Mouse (Mus musculus): ENCODE results near the gene Npl.
"Not testable (repeated sequence)": the region's sequence is repeated elsewhere in the genome, so short reads cannot be mapped to it uniquely, and the experiment has no call there.

Gene Npl

GRCm38 (mm10) chr1:153542726-153543320, 7.0 kb downstream of the Npl start:
- DNase-seq (ENCODE audit: low spot score): peak; percentile 28

GRCm38 (mm10) chr1:153540753-153541152, 9.1 kb downstream of the Npl start:
- DNase-seq (ENCODE audit: low spot score): no peak

- no peak for DNase-seq (ENCODE audit: low spot score)
Measured at GRCm38 (mm10) chr1:153539739-153540333, 10.0 kb downstream of the Npl start.

DNA sequence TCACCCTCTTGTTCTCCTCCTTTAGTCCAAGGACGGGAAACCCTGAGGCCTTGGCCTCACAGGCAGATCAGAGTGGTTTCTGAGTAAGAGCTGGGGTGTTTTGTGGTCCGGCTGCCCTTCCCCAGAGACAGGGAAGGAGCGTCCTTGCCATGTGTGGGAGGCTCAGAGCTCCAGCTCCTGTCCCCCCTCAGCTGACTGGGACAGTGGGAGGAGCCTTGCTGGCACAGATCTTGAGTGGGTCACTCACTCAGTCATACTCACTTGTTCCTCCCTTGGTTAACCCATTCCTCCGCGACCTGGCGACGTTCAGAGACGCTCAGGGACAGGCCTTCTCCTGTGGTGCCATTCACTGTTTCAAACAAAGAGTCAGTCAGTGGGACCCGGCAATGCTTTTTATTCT, 14.2 kb downstream of the Npl start:
- peak; percentile 52 for DNase-seq (ENCODE audit: low spot score)

- DNase-seq (ENCODE audit: low spot score): not testable (repeated sequence)
Measured at GRCm38 (mm10) chr1:153532896-153533295, 16.9 kb downstream of the Npl start.

- peak; percentile 13 for DNase-seq (ENCODE audit: low spot score)
Measured at GRCm38 (mm10) chr1:153532234-153532841, 17.5 kb downstream of the Npl start.

GRCm38 (mm10) chr1:153531677-153532233, 18.1 kb downstream of the Npl start:
- DNase-seq (ENCODE audit: low spot score): no peak

DNA sequence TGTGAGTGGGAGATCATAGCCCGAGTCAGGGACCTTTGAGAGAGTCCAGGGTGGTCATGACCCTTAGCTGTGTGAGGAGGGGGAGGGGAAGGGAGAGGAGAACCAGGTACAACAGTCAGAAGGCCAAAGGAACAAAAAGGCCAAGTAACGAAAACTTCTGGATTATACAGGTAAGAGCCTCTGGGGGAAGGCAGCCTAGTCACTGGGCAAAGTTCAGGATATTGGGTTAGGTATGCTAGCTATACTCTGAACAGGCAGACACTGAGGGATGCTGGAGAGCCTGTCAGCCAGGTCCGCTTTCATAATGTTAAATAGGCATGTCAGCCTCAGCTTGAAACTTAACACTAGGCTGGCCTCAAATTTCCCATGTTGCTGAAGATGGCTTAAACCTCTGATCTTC, 27.7 kb downstream of the Npl start:
- DNase-seq (ENCODE audit: low spot score): no peak

DNA sequence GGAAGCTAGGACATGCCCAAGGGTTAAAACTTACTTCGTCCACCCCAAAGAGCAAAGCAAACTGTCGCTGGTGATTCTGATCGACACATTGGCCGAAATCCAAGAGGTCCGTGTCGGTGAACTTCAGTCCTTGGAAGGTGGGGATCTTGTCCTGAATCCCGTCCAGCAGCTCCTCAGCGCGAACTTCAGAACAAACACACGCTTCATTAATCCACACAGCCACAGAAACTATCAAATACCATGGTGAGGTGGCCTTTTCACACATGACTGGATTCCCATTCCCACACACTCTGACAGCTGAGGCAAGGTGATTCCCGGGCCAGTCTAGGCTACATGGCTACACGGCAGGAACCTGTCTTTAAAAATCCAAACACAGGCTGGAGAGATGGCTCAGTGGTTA, 34.5 kb downstream of the Npl start:
- no peak for DNase-seq (ENCODE audit: low spot score)

DNA sequence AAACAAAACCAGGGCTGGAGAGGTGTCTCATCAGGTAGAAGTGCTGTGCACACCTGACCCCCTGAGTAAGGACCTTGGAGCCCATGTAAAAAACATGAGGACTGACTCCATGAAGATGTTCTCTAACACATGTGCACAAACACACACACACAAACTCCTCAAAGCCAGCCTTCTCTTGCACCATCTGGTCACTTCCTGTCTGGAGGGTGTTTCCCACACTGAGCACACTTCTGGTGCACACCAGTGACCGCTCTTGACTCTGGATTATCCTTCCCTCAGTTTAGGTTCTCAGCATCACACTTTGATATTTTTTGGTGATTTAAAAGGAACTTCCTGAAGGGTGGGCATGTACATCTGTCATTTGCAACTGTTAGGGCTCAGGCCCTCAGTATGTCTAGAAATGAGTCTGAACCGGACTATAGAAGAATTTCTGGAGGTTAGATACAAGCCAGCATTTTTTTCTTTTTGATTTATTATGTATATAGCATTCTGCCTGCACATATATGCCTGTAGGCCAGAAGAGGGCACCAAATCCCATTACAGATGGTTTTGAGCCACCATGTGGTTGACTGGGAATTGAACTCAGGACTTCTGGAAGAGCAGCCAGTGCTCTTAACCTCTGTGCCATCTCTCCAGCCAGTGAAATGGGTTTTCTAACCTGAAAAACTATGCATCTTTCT, 39.4 kb downstream of the Npl start:
- DNase-seq (ENCODE audit: low spot score): no peak

- DNase-seq (ENCODE audit: low spot score): not testable (repeated sequence)
Measured at GRCm38 (mm10) chr1:153509569-153509968, 40.3 kb downstream of the Npl start.

DNA sequence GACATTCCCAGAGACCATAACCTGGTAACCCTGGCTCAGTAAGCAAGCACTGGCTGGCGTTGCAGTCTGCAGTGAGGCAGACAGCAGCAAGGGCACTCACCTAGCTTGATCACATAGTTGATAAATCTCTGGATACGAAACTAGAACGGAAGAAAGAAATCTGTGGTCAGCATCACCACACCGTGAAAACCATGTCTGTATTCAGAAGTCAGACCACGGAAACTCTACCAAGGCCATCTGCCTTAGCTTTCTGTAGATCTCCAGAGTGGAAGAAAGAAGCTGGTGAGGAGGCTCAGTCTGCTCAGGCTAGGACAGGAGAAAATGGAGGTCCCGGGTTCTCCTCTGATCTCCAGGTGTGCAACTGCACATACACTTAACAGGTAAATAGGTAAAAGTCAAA, 40.8 kb downstream of the Npl start:
- no peak for DNase-seq (ENCODE audit: low spot score)

DNA sequence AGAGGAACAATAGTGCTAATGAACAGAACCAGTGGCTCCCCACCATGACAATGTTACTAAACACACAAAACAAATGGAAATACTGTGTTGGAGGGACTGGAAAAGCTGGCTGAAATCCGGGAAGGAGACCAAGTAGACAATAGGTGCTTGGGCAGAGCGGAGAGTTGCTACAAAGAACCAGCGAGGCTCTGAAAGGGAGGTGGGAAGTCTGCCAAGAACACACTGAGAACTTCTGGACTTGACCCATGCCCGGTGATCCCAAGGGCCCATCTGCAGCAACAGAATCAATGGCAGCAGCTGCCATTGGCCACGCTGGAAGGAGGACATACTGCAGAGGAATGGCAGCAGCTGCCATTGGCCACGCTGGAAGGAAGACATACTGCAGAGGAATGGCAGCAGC, 43.6 kb downstream of the Npl start:
- peak; percentile 40 for DNase-seq (ENCODE audit: low spot score)

DNA sequence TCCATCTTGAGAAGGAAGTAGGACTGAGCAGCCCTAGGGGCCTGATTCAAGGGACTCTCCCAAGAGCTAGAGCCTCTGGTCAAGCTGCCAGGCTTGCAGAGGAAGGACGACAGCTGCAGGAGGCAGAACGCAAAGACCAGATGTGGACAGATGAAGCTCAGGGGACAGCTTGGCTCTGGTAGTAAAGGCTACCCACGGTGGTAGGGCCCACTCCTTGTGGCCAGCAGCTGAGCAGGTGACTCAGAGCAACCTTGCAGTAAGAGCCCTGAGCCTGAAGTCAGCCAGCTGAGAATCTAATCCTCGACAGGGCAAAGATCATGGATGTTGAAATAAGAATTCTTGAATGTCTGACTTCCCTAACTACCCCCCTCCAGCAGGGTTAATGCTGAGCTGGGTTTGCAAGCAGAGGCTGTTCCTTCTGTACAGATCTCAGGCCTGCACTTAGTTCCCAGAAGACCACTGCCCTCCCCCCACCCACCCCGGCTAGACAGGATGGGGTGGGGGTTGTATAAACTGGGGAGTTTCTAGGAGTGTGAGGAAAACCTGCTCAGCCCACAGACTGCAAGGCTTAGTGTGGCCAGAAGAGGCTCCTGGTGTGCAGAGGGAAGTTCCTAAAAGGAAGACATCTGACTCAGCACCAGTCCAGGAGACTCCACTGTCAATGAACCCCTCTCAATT, 48.1 kb downstream of the Npl start:
- no peak for DNase-seq (ENCODE audit: low spot score)

DNA sequence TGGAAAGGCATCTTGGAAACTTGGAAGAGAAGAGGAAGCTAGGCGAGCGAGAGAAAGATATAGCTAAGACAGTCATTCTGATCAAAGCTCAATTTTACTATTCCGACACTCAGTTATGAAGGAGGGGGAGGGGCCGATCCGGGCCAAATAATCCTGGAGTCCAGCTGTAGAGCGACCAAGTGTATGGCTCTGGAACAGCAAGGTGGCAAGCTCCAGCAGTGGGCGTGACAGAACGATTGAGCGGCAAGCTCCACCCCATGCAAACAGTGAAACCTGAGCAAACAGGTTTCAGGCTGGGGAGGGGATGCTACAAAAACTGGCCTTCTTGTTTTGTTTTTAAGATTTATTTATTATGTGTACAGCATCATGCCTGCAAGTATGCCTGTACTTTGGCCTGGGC, 49.8 kb downstream of the Npl start:
- DNase-seq (ENCODE audit: low spot score): no peak

DNA sequence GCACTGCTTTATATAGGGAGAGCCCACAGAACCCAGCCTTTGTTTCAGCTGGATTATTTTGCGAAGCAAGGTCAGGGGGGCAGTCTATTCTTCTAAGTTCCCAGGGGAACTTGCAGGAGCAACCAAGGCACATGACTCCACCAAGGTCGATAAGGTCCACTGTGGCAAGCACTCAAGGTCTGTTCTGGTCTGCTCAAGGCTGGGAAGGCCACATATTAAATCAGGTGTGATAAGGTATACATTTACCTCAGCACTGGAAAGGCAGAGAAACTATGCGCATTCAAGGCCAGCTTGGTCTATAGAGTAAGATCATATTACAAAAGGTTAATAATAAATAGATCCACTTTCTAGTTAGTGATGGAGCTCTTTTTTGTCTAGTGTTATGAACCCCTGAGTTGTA, 53.8 kb downstream of the Npl start:
- no peak for DNase-seq (ENCODE audit: low spot score)

GRCm38 (mm10) chr1:153493931-153494330, 55.9 kb downstream of the Npl start:
- no peak for DNase-seq (ENCODE audit: low spot score)

DNA sequence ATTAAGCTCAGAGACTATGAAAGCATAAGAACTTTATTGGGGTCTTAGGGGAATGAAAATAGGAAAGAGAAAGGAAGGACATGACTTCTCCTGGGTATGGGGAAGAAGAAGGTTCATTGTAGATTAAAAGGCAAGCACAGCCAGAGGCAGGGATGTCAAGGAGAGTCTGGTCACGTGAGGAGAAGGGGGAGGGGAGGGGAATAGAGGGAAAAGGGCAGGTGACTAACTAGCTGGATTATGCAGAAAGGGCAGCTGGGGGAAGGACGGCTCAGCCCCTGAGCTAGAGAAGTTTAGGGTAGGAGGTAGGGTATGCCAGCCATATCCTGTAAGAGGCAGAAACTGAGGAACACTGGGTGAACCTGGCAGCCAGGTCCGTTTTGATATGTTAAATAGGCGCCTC, 56.5 kb downstream of the Npl start:
- no peak for DNase-seq (ENCODE audit: low spot score)

DNA sequence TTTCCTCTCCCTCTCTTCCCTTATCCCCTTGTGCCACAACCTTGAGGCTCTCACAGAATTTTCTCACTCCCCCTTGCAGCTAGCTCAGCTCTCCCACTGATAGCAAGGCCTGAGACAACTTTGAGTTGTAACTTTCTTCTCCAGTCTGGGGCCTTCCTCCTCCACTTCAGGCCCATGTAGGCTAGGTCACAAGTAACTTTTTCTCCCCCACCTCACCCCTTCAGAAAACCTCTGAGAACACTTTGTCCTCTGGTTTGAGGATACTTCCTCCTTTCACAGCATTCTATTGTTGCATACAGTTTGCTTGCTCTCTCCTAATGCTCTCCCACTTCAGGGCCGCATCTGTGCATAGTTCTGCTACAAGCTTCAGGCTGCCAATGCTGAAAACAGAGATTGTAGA, 58.0 kb downstream of the Npl start:
- DNase-seq (ENCODE audit: low spot score): no peak

- DNase-seq (ENCODE audit: low spot score): no peak
Measured at GRCm38 (mm10) chr1:153491345-153491744, 58.5 kb downstream of the Npl start.

- no peak for DNase-seq (ENCODE audit: low spot score)
Measured at GRCm38 (mm10) chr1:153489963-153490362, 59.9 kb downstream of the Npl start.

- no peak for DNase-seq (ENCODE audit: low spot score)
Measured at GRCm38 (mm10) chr1:153489540-153489939, 60.3 kb downstream of the Npl start.

Measured in ovary, postnatal 36 days (tissue).